Mouse (Mus musculus) kidney, adult 2 months (tissue): Measurements from ENCODE around the gene Lfng. TPM values are rescaled to one million over a fixed set of nuclear protein-coding genes. Genes with fewer than 3 reads are reported as not detected.

Experiments used
- DNase-seq: peaks from one replicate; pipeline ENCODE4 v3.0.0; 2021
- H3K27ac ChIP-seq: fragments of 200-500 bp; 2 replicates; pipeline ENCODE4 v1.5.1; 2012; ENCODE audit warnings: low read depth, low read length, control low read depth, inconsistent platforms; ENCODE audit not compliant: insufficient read depth
- H3K27me3 ChIP-seq: fragments of 200-500 bp; replicated peaks from 2 replicates; pipeline ENCODE4 v1.6.1; 2012; ENCODE audit warnings: mild to moderate bottlenecking, moderate library complexity, low read length, inconsistent platforms; ENCODE audit not compliant: control insufficient read depth, insufficient read depth
- H3K36me3 ChIP-seq: fragments of 200-500 bp; 2 replicates; pipeline ENCODE4 v1.6.1; 2012; ENCODE audit warnings: mild to moderate bottlenecking, moderate library complexity, low read length, inconsistent platforms; ENCODE audit not compliant: control insufficient read depth, insufficient read depth
- H3K4me1 ChIP-seq: fragments of 200-500 bp; 2 replicates; pipeline ENCODE4 v1.6.1; 2011; ENCODE audit warnings: low read length; ENCODE audit not compliant: control insufficient read depth, insufficient read depth
- H3K4me3 ChIP-seq: fragments of 200-500 bp; 2 replicates; pipeline ENCODE4 v1.5.1; 2011; ENCODE audit warnings: mild to moderate bottlenecking, low read depth, low read length, control low read depth; ENCODE audit not compliant: insufficient read depth
- CTCF ChIP-seq: fragments of 200-500 bp; conservative IDR thresholded peaks from 2 replicates; pipeline ENCODE4 v1.5.1; 2011; ENCODE audit warnings: low read depth, mild to moderate bottlenecking, control low read depth, low read length, moderate library complexity, mixed read lengths; ENCODE audit not compliant: insufficient read depth, insufficient read length
- POLR2A ChIP-seq: fragments of 200-500 bp; IDR thresholded peaks from one replicate; pipeline ENCODE4 v1.6.1; 2011; ENCODE audit warnings: low read depth, low read length, control low read depth
- WGBS: fragments of 180-500 bp; shearing (Covaris S2); methylation state at CpG from one replicate; pipeline ENCODE4 v1.1.7; 2018; 5-methylcytosine and 5-hydroxymethylcytosine counted together
- polyA plus RNA-seq: library from polyadenylated mRNA; depleted of rRNA; stranded (reverse); fragments of >200 nt; gene quantifications from 2 replicates; pipeline ENCODE4 v1.2.3, GENCODE M21; 2012

Lfng gene
- polyA plus RNA-seq, 1 experiment: 43.3 TPM

DNA sequence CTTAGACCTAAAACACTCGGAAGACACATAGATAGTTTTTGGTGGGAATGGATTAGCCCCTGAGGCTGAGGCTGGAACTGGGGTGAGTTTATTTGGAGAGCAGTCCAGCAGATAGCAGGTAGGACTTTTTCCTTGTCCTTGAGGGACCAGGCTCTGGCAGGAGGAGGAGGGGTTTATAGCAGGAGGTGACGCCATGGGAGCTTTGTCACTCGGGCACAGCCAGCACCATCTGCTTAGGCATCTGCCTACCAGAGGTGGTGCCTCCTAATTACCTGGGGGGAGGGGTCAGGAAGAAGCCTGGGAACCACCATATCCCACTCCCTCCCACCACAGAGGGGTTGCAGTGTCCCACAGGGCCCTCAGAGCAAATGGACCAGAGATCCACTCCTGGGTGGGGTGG is 1.9 kb upstream of the Lfng start:
- DNase-seq: no peak
- no peak overlapping the region for H3K27ac ChIP-seq
- TF ChIP-seq POLR2A: no peak
- TF ChIP-seq CTCF: no peak

DNA sequence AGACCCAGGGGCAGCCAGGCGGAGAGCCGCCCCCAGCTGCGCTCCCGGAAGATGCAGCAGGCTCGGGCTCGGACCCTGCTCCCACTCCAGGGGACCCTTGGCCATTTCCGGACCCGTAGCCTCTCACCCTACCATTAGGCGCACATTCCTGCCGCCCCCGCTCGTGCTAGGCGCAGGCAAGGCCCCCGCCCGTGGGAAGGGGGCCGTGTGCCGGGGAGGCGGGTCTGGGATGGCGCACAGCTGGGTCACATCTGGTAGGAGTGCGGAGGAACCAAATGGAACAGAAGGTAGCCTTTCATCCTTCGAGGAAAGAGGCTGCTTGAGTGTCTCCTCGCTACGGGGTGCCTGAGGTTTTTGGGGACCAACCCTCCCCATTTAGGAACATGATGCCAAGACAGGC is 734 bp upstream of the Lfng start:
- TF ChIP-seq POLR2A: no peak
- TF ChIP-seq CTCF: no peak
- WGBS: 10% methylated on average over 23 of the region's 23 CpGs
- Histone ChIP-seq H3K27me3 (no peaks in the 10 kb centered on the region), H3K4me1 (no peaks in the 10 kb centered on the region), H3K36me3 (no peaks in the 10 kb centered on the region), H3K27ac (peak overlapping the region; percentile 70), H3K4me3 (peak overlapping the region; percentile 76; the same call in 1 of the 2 replicates)
- DNase-seq: no peak

More for the DNA sequence above, 1.9 kb upstream of the Lfng start:
- Histone ChIP-seq H3K36me3 (no peaks in the 10 kb centered on the region), H3K4me1 (no peaks in the 10 kb centered on the region), H3K4me3 (no peak overlapping the region), H3K27me3 (no peaks in the 10 kb centered on the region)
- 57% methylated on average over 3 of the region's 3 CpGs for WGBS

- H3K4me1 ChIP-seq: no peaks in the 10 kb centered on the region
- peak overlapping the region; percentile 76 for H3K4me3 ChIP-seq
- WGBS: 4% methylated on average over 17 of the region's 17 CpGs
Observed at GRCm38 (mm10) chr5:140607836-140608633, 915 bp downstream of the Lfng start.

GRCm38 (mm10) chr5:140608634-140609015 is 1.5 kb downstream of the Lfng start:
- no peak for DNase-seq

More at GRCm38 (mm10) chr5:140607836-140608633, 915 bp downstream of the Lfng start:
- DNase-seq: peak; percentile 22
- TF ChIP-seq CTCF (no peak), POLR2A (no peak)
- peak overlapping the region; percentile 56 for H3K27ac ChIP-seq
- no peaks in the 10 kb centered on the region for H3K27me3 ChIP-seq
- H3K36me3 ChIP-seq: no peaks in the 10 kb centered on the region

GRCm38 (mm10) chr5:140609511-140610272 is 2.6 kb downstream of the Lfng start:
- 21% methylated on average over 13 of the region's 13 CpGs for WGBS
- DNase-seq: peak; percentile 67
- peak overlapping the region; percentile 78 for H3K27ac ChIP-seq
- TF ChIP-seq POLR2A (no peak), CTCF (no peak)
- no peaks in the 10 kb centered on the region for H3K4me1 ChIP-seq
- peak overlapping the region; percentile 76 for H3K4me3 ChIP-seq
- no peaks in the 10 kb centered on the region for H3K27me3 ChIP-seq
- no peaks in the 10 kb centered on the region for H3K36me3 ChIP-seq

More at GRCm38 (mm10) chr5:140608634-140609015, 1.5 kb downstream of the Lfng start:
- peak overlapping the region; percentile 56; the same call in 1 of the 2 replicates for H3K27ac ChIP-seq
- H3K4me3 ChIP-seq: peak overlapping the region; percentile 76
- H3K36me3 ChIP-seq: no peaks in the 10 kb centered on the region
- 16% methylated on average over 16 of the region's 16 CpGs for whole genome bisulfite sequencing
- H3K4me1 ChIP-seq: no peaks in the 10 kb centered on the region
- TF ChIP-seq CTCF (no peak), POLR2A (no peak)
- no peaks in the 10 kb centered on the region for H3K27me3 ChIP-seq

GRCm38 (mm10) chr5:140610273-140611011 is 3.3 kb downstream of the Lfng start:
- Histone ChIP-seq H3K27ac (peak overlapping the region; percentile 70), H3K4me1 (no peaks in the 10 kb centered on the region), H3K4me3 (peak overlapping the region; percentile 47), H3K27me3 (no peaks in the 10 kb centered on the region), H3K36me3 (no peaks in the 10 kb centered on the region)
- WGBS: 8% methylated on average over 30 of the region's 30 CpGs
- DNase-seq: peak; percentile 65
- no peak for TF ChIP-seq POLR2A
- no peak for TF ChIP-seq CTCF

DNA sequence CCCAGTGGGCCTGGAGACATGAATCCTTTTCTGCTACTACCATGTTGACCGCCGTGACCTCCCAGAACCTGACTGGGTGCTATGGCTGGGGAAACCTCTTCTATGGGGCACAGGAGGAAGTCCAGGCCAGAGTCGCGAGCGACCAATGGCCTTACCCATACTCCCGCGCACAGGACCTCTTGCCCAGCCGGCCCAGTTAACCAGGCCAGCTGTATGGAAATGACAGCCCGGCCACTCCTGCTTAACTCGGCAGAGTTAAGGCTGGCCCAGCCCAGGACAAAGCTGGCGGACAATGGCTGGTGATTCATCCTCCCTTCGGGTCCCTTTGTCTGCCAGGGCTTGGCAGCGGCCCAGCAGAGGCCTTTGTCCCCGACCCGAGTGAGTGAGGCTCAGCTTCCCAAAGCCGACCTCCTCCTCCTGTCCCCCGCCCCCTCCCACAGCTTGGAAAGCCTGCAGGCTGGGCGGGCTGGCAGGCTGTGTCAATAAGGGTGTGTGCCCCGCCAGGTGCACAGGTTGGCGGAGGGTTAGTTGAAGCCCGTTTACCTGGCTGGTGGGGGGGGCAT is 4.0 kb downstream of the Lfng start:
- peak overlapping the region; percentile 30 for H3K4me3 ChIP-seq
- WGBS: 8% methylated on average over 21 of the region's 21 CpGs
- H3K4me1 ChIP-seq: no peaks in the 10 kb centered on the region
- H3K27me3 ChIP-seq: no peaks in the 10 kb centered on the region
- peak; percentile 82 for DNase-seq
- no peak for TF ChIP-seq POLR2A
- no peak for TF ChIP-seq CTCF
- no peaks in the 10 kb centered on the region for H3K36me3 ChIP-seq
- H3K27ac ChIP-seq: peak overlapping the region; percentile 70
